Mouse (Mus musculus) liver, adult 2 months (tissue): ENCODE measurements around the gene Foxred2.

Experiments used
- CTCF ChIP-seq: fragments of 200-500 bp; IDR thresholded peaks from 2 replicates; pipeline ENCODE4 v1.5.1; 2011; ENCODE audit warnings: low read depth, low read length, control low read depth
- POLR2A ChIP-seq: fragments of 200-500 bp; IDR thresholded peaks from 2 replicates; pipeline ENCODE4 v1.6.1; 2011; ENCODE audit warnings: low read length, control low read depth; ENCODE audit not compliant: insufficient read depth; ENCODE audit errors: extremely low read depth

GRCm38 (mm10) chr15:77906081-77906480 is 50.4 kb downstream of the Foxred2 start:
- no peak for TF ChIP-seq CTCF
- no peak for TF ChIP-seq POLR2A
